Mouse (Mus musculus): ENCODE measurements around the gene Psmd2.

GRCm38 (mm10) chr16:20693111-20693701, 41.8 kb downstream of the Psmd2 start, which contains the start of gene Fam131a:
- no peak for TF ChIP-seq CTCF (IDR thresholded peaks at IDR 0.05; ENCODE audit: insufficient read depth, low read length)
- peak; percentile 60; the same call in 1 of the 2 replicates for TF ChIP-seq POLR2A (IDR thresholded peaks at IDR 0.05; ENCODE audit: borderline replicate concordance, extremely low read depth, low read depth, low read length)
